Mouse (Mus musculus) kidney, embryonic 15.5 days (tissue): ENCODE results near the gene Ccdc158. TPM values are rescaled to one million over a fixed set of nuclear protein-coding genes. Genes with fewer than 3 reads are reported as not detected.

ENCODE experiments used
- ATAC-seq: fragments of 200-750 bp; cut with Nextera tagmentation; replicated peaks from 2 replicates; pipeline ENCODE4 v1.8.0; 2017; ENCODE audit warnings: moderate TSS enrichment; ENCODE audit not compliant: low FRiP score
- H3K27ac ChIP-seq: fragments of 300-500 bp; sonication (generic); 2 replicates; pipeline ENCODE4 v1.5.1; 2015; ENCODE audit warnings: mild to moderate bottlenecking, inconsistent platforms
- H3K27me3 ChIP-seq: fragments of 300-500 bp; sonication (generic); 2 replicates; pipeline ENCODE4 v1.6.1; 2015; ENCODE audit warnings: inconsistent platforms
- H3K36me3 ChIP-seq: fragments of 300-500 bp; sonication (generic); 2 replicates; pipeline ENCODE4 v1.6.1; 2015; ENCODE audit warnings: inconsistent platforms
- H3K4me1 ChIP-seq: fragments of 300-500 bp; sonication (generic); 2 replicates; pipeline ENCODE4 v1.6.1; 2015; ENCODE audit warnings: inconsistent platforms
- H3K4me2 ChIP-seq: fragments of 300-500 bp; sonication (generic); 2 replicates; pipeline ENCODE4 v1.6.1; 2015; ENCODE audit warnings: moderate library complexity, mild to moderate bottlenecking, inconsistent platforms
- H3K4me3 ChIP-seq: fragments of 300-500 bp; sonication (generic); replicated peaks from 2 replicates; pipeline ENCODE4 v1.5.1; 2015; ENCODE audit warnings: mild to moderate bottlenecking, inconsistent platforms
- H3K9ac ChIP-seq: fragments of 300-500 bp; sonication (generic); 2 replicates; pipeline ENCODE4 v1.6.1; 2015; ENCODE audit warnings: mild to moderate bottlenecking, inconsistent platforms
- H3K9me3 ChIP-seq: fragments of 300-500 bp; sonication (generic); replicated peaks from 2 replicates; pipeline ENCODE4 v1.6.1; 2016; ENCODE audit warnings: inconsistent platforms
- WGBS: fragments of 180-500 bp; shearing (Covaris S2); methylation state at CpG from one replicate; pipeline ENCODE4 v1.1.7; 2015; ENCODE audit warnings: mixed read lengths; 5-methylcytosine and 5-hydroxymethylcytosine counted together
- polyA plus RNA-seq: library from polyadenylated mRNA; unstranded; fragments of >200 nt; fragmentation: Nextera tagmentation; extraction: Ambion mirVana; gene quantifications from 2 replicates; pipeline ENCODE4 v1.2.1, GENCODE M21; 2015

Ccdc158 gene
- polyA plus RNA-seq, 1 experiment from 2014 or later, result 0.97 TPM

DNA sequence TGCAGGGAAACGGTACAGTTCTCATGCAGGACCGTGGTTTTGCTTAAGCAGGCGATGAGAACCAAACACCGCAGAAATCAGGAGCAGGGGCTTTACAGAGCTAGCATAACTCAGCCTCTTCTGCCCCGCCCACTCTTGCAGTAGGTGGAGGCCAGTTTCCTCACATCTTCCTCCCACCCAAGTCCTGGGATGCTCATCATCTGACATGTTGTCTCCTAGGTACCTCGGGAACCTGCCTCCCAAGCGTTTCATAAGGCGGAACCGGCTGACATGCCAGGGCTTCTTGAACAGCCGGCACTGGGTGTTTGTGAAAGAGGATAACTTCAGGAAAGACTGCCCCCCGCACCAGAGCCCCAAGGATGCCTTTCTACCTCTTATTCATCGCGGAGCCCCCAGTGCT, 113.1 kb downstream of the Ccdc158 start:
- WGBS, result 64% methylated on average over 13 of the region's 13 CpGs
- no peak overlapping the region for H3K4me3 ChIP-seq
- H3K27me3 ChIP-seq, result no peaks in the 10 kb centered on the region
- no peaks in the 10 kb centered on the region for H3K9me3 ChIP-seq
- no peak for ATAC-seq
- no peaks in the 10 kb centered on the region for H3K4me1 ChIP-seq
- no peak overlapping the region for H3K27ac ChIP-seq
- no peaks in the 10 kb centered on the region for H3K36me3 ChIP-seq
- H3K4me2 ChIP-seq, result no peak overlapping the region
- no peak overlapping the region for H3K9ac ChIP-seq

DNA sequence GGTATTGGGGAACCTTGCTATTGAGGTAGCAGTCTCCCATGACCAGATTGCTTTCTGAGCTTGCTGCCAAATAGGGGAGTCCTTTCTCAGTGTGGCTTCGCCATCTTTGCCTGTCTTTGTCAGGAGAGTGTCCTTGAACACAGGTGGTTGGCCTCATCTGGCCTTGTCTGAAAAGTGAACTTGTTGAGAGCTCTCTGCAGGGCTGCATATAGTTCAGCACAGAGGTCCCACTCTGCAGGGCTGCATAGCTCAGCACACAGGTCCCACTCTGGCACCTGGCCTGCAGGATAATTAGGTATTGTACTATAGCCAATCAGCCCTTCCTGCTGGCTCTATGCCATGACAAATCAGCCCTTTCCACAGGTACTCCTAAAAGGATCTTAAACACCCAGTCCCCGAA, 114.9 kb downstream of the Ccdc158 start:
- Histone ChIP-seq H3K27me3 (no peaks in the 10 kb centered on the region), H3K4me2 (no peak overlapping the region), H3K27ac (no peak overlapping the region), H3K4me1 (no peaks in the 10 kb centered on the region), H3K4me3 (no peak overlapping the region), H3K9ac (no peak overlapping the region), H3K36me3 (no peaks in the 10 kb centered on the region), H3K9me3 (no peaks in the 10 kb centered on the region)
- 76% methylated on average over 2 of the region's 2 CpGs for WGBS
- no peak for ATAC-seq

Other genes starting within 250 kb of the Ccdc158 start
- gene Nup54, start 240.1 kb downstream of the Ccdc158 start, polyA plus RNA-seq, result 54.1 and 55.1 TPM in 2 replicates
- gene Scarb2, start 168.4 kb downstream of the Ccdc158 start, polyA plus RNA-seq, result 9.1 and 9.7 TPM in 2 replicates
- gene Fam47e, start 120.2 kb downstream of the Ccdc158 start, polyA plus RNA-seq, result not detected in 2 replicates
- 30.7 and 33.5 TPM in 2 replicates for gene Stbd1, start 72.2 kb downstream of the Ccdc158 start, polyA plus RNA-seq
- gene Shroom3, start 8.2 kb upstream of the Ccdc158 start, polyA plus RNA-seq, result 7.9 and 8.1 TPM in 2 replicates